Mouse (Mus musculus): Measurements from ENCODE around the gene Mapkap1. TPM values are rescaled to one million over a fixed set of nuclear protein-coding genes. Genes with fewer than 3 reads are reported as not detected.

Mapkap1 gene
- total and polyA plus RNA-seq, 2 experiments from 2014 or later, result 60.3 to 87.6 TPM

DNA sequence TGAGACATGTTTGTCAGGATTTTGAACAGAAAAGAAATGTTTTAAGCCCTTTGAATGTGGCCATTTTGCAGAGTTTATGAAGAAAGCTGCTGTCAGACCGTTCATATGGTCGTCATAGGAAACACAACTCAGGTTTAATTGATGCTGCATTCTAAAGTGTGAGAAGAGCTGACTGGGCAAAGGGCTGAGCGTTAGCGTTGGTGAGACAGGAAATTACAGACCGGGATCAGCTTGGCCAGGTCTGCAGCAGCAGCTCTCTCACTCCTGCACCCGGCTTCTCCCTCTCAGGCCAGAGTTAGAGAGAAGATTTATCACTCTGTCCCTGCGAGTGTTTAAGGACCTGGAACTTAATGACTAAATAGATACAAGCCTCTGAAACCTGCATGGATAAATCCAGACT lies 194.2 kb downstream of the Mapkap1 start:
- H3K27me3 ChIP-seq (ENCODE audit: control insufficient read depth, insufficient read depth, low read length), result no peaks in the 10 kb centered on the region
- peaks cover 8% of the 10 kb centered on the region; the same call in 1 of the 2 replicates for H3K36me3 ChIP-seq (replicated peaks; ENCODE audit: control insufficient read depth, insufficient read depth, low read length)
- H3K27ac ChIP-seq (ENCODE audit: low read depth), result no peak overlapping the region
- H3K4me2 ChIP-seq (ENCODE audit: low read depth, low read length), result no peak overlapping the region
- no peaks in the 10 kb centered on the region for H3K9me3 ChIP-seq (replicated peaks; ENCODE audit: control insufficient read depth, low read length)
- ATAC-seq (ENCODE audit: insufficient read depth, low read depth), result no peak
- no peak overlapping the region for H3K9ac ChIP-seq (replicated peaks; ENCODE audit: low read depth, low read length)
- 29% methylated on average over 7 of the region's 7 CpGs for WGBS
- no peaks in the 10 kb centered on the region for H3K4me1 ChIP-seq (ENCODE audit: control insufficient read depth, insufficient read depth)
- H3K4me3 ChIP-seq (ENCODE audit: low read depth, low read length), result no peak overlapping the region
- no peak for TF ChIP-seq CTCF (IDR thresholded peaks at IDR 0.05; ENCODE audit: low read depth)
- no peak for TF ChIP-seq EP300 (IDR thresholded peaks at IDR 0.05; ENCODE audit: low read depth)
- DNase-seq (ENCODE audit: low spot score), result no peak

- H3K27me3 ChIP-seq (ENCODE audit: control insufficient read depth, insufficient read depth, low read length), result no peaks in the 10 kb centered on the region
- no peak overlapping the region for H3K9ac ChIP-seq (replicated peaks; ENCODE audit: low read depth, low read length)
- no peaks in the 10 kb centered on the region for H3K4me1 ChIP-seq (ENCODE audit: control insufficient read depth, insufficient read depth)
- 61% methylated on average over 8 of the region's 8 CpGs for WGBS
- no peak overlapping the region for H3K4me2 ChIP-seq (ENCODE audit: low read depth, low read length)
- H3K36me3 ChIP-seq (replicated peaks; ENCODE audit: control insufficient read depth, insufficient read depth, low read length), result peaks cover 8% of the 10 kb centered on the region; the same call in 1 of the 2 replicates
- H3K9me3 ChIP-seq (replicated peaks; ENCODE audit: control insufficient read depth, low read length), result no peaks in the 10 kb centered on the region
- ATAC-seq (ENCODE audit: insufficient read depth, low read depth) (no peak), DNase-seq (ENCODE audit: low spot score) (no peak)
- no peak for TF ChIP-seq EP300 (IDR thresholded peaks at IDR 0.05; ENCODE audit: low read depth)
- no peak for TF ChIP-seq CTCF (IDR thresholded peaks at IDR 0.05; ENCODE audit: low read depth)
- no peak overlapping the region for H3K4me3 ChIP-seq (ENCODE audit: low read depth, low read length)
- no peak overlapping the region for H3K27ac ChIP-seq (ENCODE audit: low read depth)
These were observed 195.6 kb downstream of the Mapkap1 start for GRCm38 (mm10) chr2:34602111-34602541.

GRCm38 (mm10) chr2:34602896-34603295 lies 196.3 kb downstream of the Mapkap1 start:
- no peaks in the 10 kb centered on the region for H3K27me3 ChIP-seq (ENCODE audit: control insufficient read depth, insufficient read depth, low read length)
- no peak for ATAC-seq (ENCODE audit: insufficient read depth, low read depth)
- 87% methylated on average over 3 of the region's 3 CpGs for WGBS
- H3K9me3 ChIP-seq (replicated peaks; ENCODE audit: control insufficient read depth, low read length), result no peaks in the 10 kb centered on the region
- H3K4me2 ChIP-seq (ENCODE audit: low read depth, low read length), result no peak overlapping the region
- H3K4me1 ChIP-seq (ENCODE audit: control insufficient read depth, insufficient read depth), result no peaks in the 10 kb centered on the region
- H3K36me3 ChIP-seq (replicated peaks; ENCODE audit: control insufficient read depth, insufficient read depth, low read length), result peaks cover 8% of the 10 kb centered on the region; the same call in 1 of the 2 replicates
- no peak overlapping the region for H3K9ac ChIP-seq (replicated peaks; ENCODE audit: low read depth, low read length)
- H3K4me3 ChIP-seq (ENCODE audit: low read depth, low read length), result no peak overlapping the region
- no peak for DNase-seq (ENCODE audit: low spot score)
- no peak overlapping the region for H3K27ac ChIP-seq (ENCODE audit: low read depth)
- TF ChIP-seq EP300 (IDR thresholded peaks at IDR 0.05; ENCODE audit: low read depth) (no peak), CTCF (IDR thresholded peaks at IDR 0.05; ENCODE audit: low read depth) (no peak)

DNA sequence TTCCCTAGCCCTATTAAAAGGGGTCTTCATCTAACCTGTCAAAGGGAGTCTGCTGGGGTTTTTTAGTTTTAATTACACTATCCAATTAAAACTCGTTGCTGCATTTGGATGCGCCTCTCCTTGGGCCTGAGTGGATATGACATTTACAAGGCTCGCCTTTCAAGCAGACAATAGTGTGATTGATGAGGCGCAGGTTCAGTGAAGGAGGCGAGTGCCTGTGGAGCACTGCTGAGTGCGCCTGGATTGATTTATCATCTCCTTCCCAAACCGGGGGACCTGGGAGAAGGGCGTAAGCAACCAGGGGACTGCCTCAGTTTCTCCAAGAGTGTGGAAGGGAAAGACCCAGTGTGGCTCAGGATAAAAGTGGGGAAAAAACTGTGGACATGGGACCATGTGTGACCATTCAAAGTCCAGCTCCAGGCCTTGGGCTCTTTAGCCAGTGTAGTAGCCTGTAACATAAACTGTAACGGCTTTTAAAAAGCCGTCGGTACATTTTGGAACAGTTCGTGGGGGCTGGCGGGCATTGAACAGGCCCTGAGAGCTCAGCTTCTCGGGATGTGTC lies 197.2 kb downstream of the Mapkap1 start:
- Histone ChIP-seq H3K9me3 (replicated peaks; ENCODE audit: control insufficient read depth, low read length) (no peaks in the 10 kb centered on the region), H3K27ac (ENCODE audit: low read depth) (no peak overlapping the region), H3K4me2 (ENCODE audit: low read depth, low read length) (no peak overlapping the region), H3K9ac (replicated peaks; ENCODE audit: low read depth, low read length) (no peak overlapping the region), H3K4me3 (ENCODE audit: low read depth, low read length) (no peak overlapping the region), H3K27me3 (ENCODE audit: control insufficient read depth, insufficient read depth, low read length) (no peaks in the 10 kb centered on the region), H3K4me1 (ENCODE audit: control insufficient read depth, insufficient read depth) (no peaks in the 10 kb centered on the region), H3K36me3 (replicated peaks; ENCODE audit: control insufficient read depth, insufficient read depth, low read length) (peaks cover 7% of the 10 kb centered on the region; the same call in 1 of the 2 replicates)
- 55% methylated on average over 14 of the region's 14 CpGs for WGBS
- no peak for DNase-seq (ENCODE audit: low spot score)
- no peak for ATAC-seq (ENCODE audit: insufficient read depth, low read depth)
- no peak for TF ChIP-seq CTCF (IDR thresholded peaks at IDR 0.05; ENCODE audit: low read depth)
- TF ChIP-seq EP300 (IDR thresholded peaks at IDR 0.05; ENCODE audit: low read depth), result no peak

DNA sequence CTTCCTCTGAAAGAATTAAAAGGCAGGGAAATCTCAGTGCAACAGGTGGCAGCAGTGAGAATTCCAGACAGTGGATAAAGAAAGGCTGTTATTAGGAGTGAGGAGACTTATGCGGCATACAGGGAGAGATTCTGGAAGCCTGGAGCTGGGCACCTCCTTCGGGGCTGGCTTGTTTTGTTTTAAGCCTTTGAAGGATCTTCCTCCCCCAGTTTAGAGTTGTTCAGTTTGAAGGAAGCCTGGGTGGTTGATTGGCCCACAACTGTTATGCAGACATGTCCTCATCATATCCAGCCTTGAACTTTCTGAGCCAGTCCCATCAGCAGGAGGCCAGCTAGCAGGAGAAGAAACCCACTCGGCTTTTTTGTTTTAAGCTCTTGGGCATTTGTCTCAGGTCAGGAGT lies 198.5 kb downstream of the Mapkap1 start:
- Histone ChIP-seq H3K27me3 (ENCODE audit: control insufficient read depth, insufficient read depth, low read length) (no peaks in the 10 kb centered on the region), H3K9me3 (replicated peaks; ENCODE audit: control insufficient read depth, low read length) (no peaks in the 10 kb centered on the region), H3K4me3 (ENCODE audit: low read depth, low read length) (no peak overlapping the region), H3K4me2 (ENCODE audit: low read depth, low read length) (no peak overlapping the region), H3K4me1 (ENCODE audit: control insufficient read depth, insufficient read depth) (no peaks in the 10 kb centered on the region), H3K27ac (ENCODE audit: low read depth) (no peak overlapping the region), H3K36me3 (replicated peaks; ENCODE audit: control insufficient read depth, insufficient read depth, low read length) (no peaks in the 10 kb centered on the region; the same call in 1 of the 2 replicates), H3K9ac (replicated peaks; ENCODE audit: low read depth, low read length) (no peak overlapping the region)
- TF ChIP-seq EP300 (IDR thresholded peaks at IDR 0.05; ENCODE audit: low read depth), result no peak
- TF ChIP-seq CTCF (IDR thresholded peaks at IDR 0.05; ENCODE audit: low read depth), result 0 out of 2 replicates have a peak, but pooled peaks have one; percentile 12
- ATAC-seq (ENCODE audit: insufficient read depth, low read depth), result no peak
- DNase-seq (ENCODE audit: low spot score), result no peak
- 40% methylated on average over 3 of the region's 3 CpGs for WGBS

- H3K9ac ChIP-seq (replicated peaks; ENCODE audit: low read depth, low read length), result no peak overlapping the region
- H3K4me2 ChIP-seq (ENCODE audit: low read depth, low read length), result no peak overlapping the region
- H3K27ac ChIP-seq (ENCODE audit: low read depth), result no peak overlapping the region
- ATAC-seq (ENCODE audit: insufficient read depth, low read depth), result no peak
- no peaks in the 10 kb centered on the region; the same call in 1 of the 2 replicates for H3K36me3 ChIP-seq (replicated peaks; ENCODE audit: control insufficient read depth, insufficient read depth, low read length)
- H3K4me3 ChIP-seq (ENCODE audit: low read depth, low read length), result no peak overlapping the region
- no peaks in the 10 kb centered on the region for H3K9me3 ChIP-seq (replicated peaks; ENCODE audit: control insufficient read depth, low read length)
- no peaks in the 10 kb centered on the region for H3K4me1 ChIP-seq (ENCODE audit: control insufficient read depth, insufficient read depth)
- WGBS, result 52% methylated on average over 3 of the region's 3 CpGs
- no peak for TF ChIP-seq CTCF (IDR thresholded peaks at IDR 0.05; ENCODE audit: low read depth)
- no peak for TF ChIP-seq EP300 (IDR thresholded peaks at IDR 0.05; ENCODE audit: low read depth)
- H3K27me3 ChIP-seq (ENCODE audit: control insufficient read depth, insufficient read depth, low read length), result no peaks in the 10 kb centered on the region
- DNase-seq (ENCODE audit: low spot score), result no peak
These were observed 202.3 kb downstream of the Mapkap1 start for GRCm38 (mm10) chr2:34608917-34609316.
